Mouse (Mus musculus): ENCODE data around the gene Trim67. TPM values are rescaled to one million over a fixed set of nuclear protein-coding genes. Genes with fewer than 3 reads are reported as not detected.

Trim67 gene
- polyA plus RNA-seq, 1 experiment from 2014 or later = 3.3 TPM

- H3K27me3 ChIP-seq (ENCODE audit: insufficient read depth, poor library complexity, severe bottlenecking) = peaks cover 27% of the 10 kb centered on the region
- H3K4me3 ChIP-seq = peak overlapping the region; percentile 28
- WGBS = 12% methylated on average over 16 of the region's 16 CpGs
- H3K9me3 ChIP-seq = no peaks in the 10 kb centered on the region
- H3K4me1 ChIP-seq (replicated peaks) = peaks cover 13% of the 10 kb centered on the region
- no peaks in the 10 kb centered on the region for H3K36me3 ChIP-seq
- no peak overlapping the region for H3K27ac ChIP-seq
- DNase-seq (ENCODE audit: low spot score) = peak; percentile 79
Measured at GRCm38 (mm10) chr8:124775695-124776094, 17.2 kb upstream of the Trim67 start.

- peak overlapping the region; percentile 50 for H3K27ac ChIP-seq
- WGBS = 24% methylated on average over 7 of the region's 7 CpGs
- H3K36me3 ChIP-seq = no peaks in the 10 kb centered on the region
- peaks cover 20% of the 10 kb centered on the region for H3K27me3 ChIP-seq (ENCODE audit: insufficient read depth, poor library complexity, severe bottlenecking)
- DNase-seq (ENCODE audit: low spot score) = peak; percentile 48
- no peak overlapping the region for H3K4me3 ChIP-seq
- H3K9me3 ChIP-seq = no peaks in the 10 kb centered on the region
- peaks cover 11% of the 10 kb centered on the region for H3K4me1 ChIP-seq (replicated peaks)
Measured at GRCm38 (mm10) chr8:124780236-124780635, 12.7 kb upstream of the Trim67 start.

GRCm38 (mm10) chr8:124782431-124782830 lies 10.5 kb upstream of the Trim67 start:
- Histone ChIP-seq H3K27ac (no peak overlapping the region), H3K4me1 (replicated peaks) (peaks cover 11% of the 10 kb centered on the region), H3K27me3 (ENCODE audit: insufficient read depth, poor library complexity, severe bottlenecking) (peaks cover 14% of the 10 kb centered on the region), H3K4me3 (no peak overlapping the region), H3K9me3 (no peaks in the 10 kb centered on the region), H3K36me3 (no peaks in the 10 kb centered on the region)
- 78% methylated on average over 3 of the region's 3 CpGs for WGBS
- DNase-seq (ENCODE audit: low spot score) = no peak

- Histone ChIP-seq H3K36me3 (no peaks in the 10 kb centered on the region), H3K9me3 (no peaks in the 10 kb centered on the region), H3K4me3 (no peak overlapping the region), H3K27ac (no peak overlapping the region), H3K4me1 (replicated peaks) (peaks cover 11% of the 10 kb centered on the region), H3K27me3 (ENCODE audit: insufficient read depth, poor library complexity, severe bottlenecking) (peaks cover 14% of the 10 kb centered on the region)
- WGBS = 89% methylated on average over 15 of the region's 15 CpGs
- no peak for DNase-seq (ENCODE audit: low spot score)
Measured at GRCm38 (mm10) chr8:124783228-124783627, 9.7 kb upstream of the Trim67 start.

- 94% methylated on average over 13 of the region's 13 CpGs for WGBS
- no peak for DNase-seq (ENCODE audit: low spot score)
- H3K4me3 ChIP-seq = no peak overlapping the region
- no peak overlapping the region for H3K27ac ChIP-seq
- H3K36me3 ChIP-seq = no peaks in the 10 kb centered on the region
- no peaks in the 10 kb centered on the region for H3K9me3 ChIP-seq
- peaks cover 11% of the 10 kb centered on the region for H3K4me1 ChIP-seq (replicated peaks)
- H3K27me3 ChIP-seq (ENCODE audit: insufficient read depth, poor library complexity, severe bottlenecking) = peaks cover 26% of the 10 kb centered on the region
Measured at GRCm38 (mm10) chr8:124784613-124785012, 8.3 kb upstream of the Trim67 start.

- no peaks in the 10 kb centered on the region for H3K9me3 ChIP-seq
- 74% methylated on average over 4 of the region's 4 CpGs for WGBS
- no peaks in the 10 kb centered on the region for H3K36me3 ChIP-seq
- H3K4me1 ChIP-seq (replicated peaks) = peaks cover 38% of the 10 kb centered on the region
- peaks cover 83% of the 10 kb centered on the region for H3K27me3 ChIP-seq (ENCODE audit: insufficient read depth, poor library complexity, severe bottlenecking)
- H3K4me3 ChIP-seq = no peak overlapping the region
- H3K27ac ChIP-seq = no peak overlapping the region
- DNase-seq (ENCODE audit: low spot score) = no peak
Measured at GRCm38 (mm10) chr8:124790676-124791075, 2.2 kb upstream of the Trim67 start.

GRCm38 (mm10) chr8:124791751-124792150 lies 1.1 kb upstream of the Trim67 start:
- no peak for DNase-seq (ENCODE audit: low spot score)
- H3K9me3 ChIP-seq = no peaks in the 10 kb centered on the region
- H3K27ac ChIP-seq = peak overlapping the region; percentile 85
- H3K27me3 ChIP-seq (ENCODE audit: insufficient read depth, poor library complexity, severe bottlenecking) = peaks cover 87% of the 10 kb centered on the region
- peaks cover 38% of the 10 kb centered on the region for H3K4me1 ChIP-seq (replicated peaks)
- 39% methylated on average over 4 of the region's 4 CpGs for WGBS
- peak overlapping the region; percentile 67 for H3K4me3 ChIP-seq
- no peaks in the 10 kb centered on the region for H3K36me3 ChIP-seq

- H3K4me3 ChIP-seq = peak overlapping the region; percentile 67
- no peaks in the 10 kb centered on the region for H3K36me3 ChIP-seq
- 1% methylated on average over 32 of the region's 32 CpGs for WGBS
- no peaks in the 10 kb centered on the region for H3K9me3 ChIP-seq
- peak overlapping the region; percentile 85 for H3K27ac ChIP-seq
- H3K4me1 ChIP-seq (replicated peaks) = peaks cover 38% of the 10 kb centered on the region
- H3K27me3 ChIP-seq (ENCODE audit: insufficient read depth, poor library complexity, severe bottlenecking) = peaks cover 87% of the 10 kb centered on the region
- peak; percentile 50 for DNase-seq (ENCODE audit: low spot score)
Measured at GRCm38 (mm10) chr8:124792186-124792585, 706 bp upstream of the Trim67 start.

GRCm38 (mm10) chr8:124793172-124793651 lies 320 bp downstream of the Trim67 start:
- DNase-seq (ENCODE audit: low spot score) = peak; percentile 90
- H3K27ac ChIP-seq = peak overlapping the region; percentile 85
- peak overlapping the region; percentile 67 for H3K4me3 ChIP-seq
- H3K27me3 ChIP-seq (ENCODE audit: insufficient read depth, poor library complexity, severe bottlenecking) = peaks cover 96% of the 10 kb centered on the region
- H3K4me1 ChIP-seq (replicated peaks) = peaks cover 38% of the 10 kb centered on the region
- WGBS = under 1% methylated on average over 51 of the region's 51 CpGs
- H3K9me3 ChIP-seq = no peaks in the 10 kb centered on the region
- no peaks in the 10 kb centered on the region for H3K36me3 ChIP-seq

GRCm38 (mm10) chr8:124793661-124794485 lies 981 bp downstream of the Trim67 start:
- peaks cover 98% of the 10 kb centered on the region for H3K27me3 ChIP-seq (ENCODE audit: insufficient read depth, poor library complexity, severe bottlenecking)

GRCm38 (mm10) chr8:124794486-124794780 lies 1.5 kb downstream of the Trim67 start:
- Histone ChIP-seq H3K27me3 (ENCODE audit: insufficient read depth, poor library complexity, severe bottlenecking) (peaks cover 93% of the 10 kb centered on the region), H3K36me3 (no peaks in the 10 kb centered on the region), H3K27ac (peak overlapping the region; percentile 85), H3K4me3 (peak overlapping the region; percentile 67), H3K4me1 (replicated peaks) (peaks cover 38% of the 10 kb centered on the region), H3K9me3 (no peaks in the 10 kb centered on the region)
- WGBS = under 1% methylated on average over 25 of the region's 25 CpGs
- DNase-seq (ENCODE audit: low spot score) = peak; percentile 77

More at GRCm38 (mm10) chr8:124793661-124794485, 981 bp downstream of the Trim67 start:
- no peaks in the 10 kb centered on the region for H3K36me3 ChIP-seq
- DNase-seq (ENCODE audit: low spot score) = peak; percentile 46
- H3K4me3 ChIP-seq = peak overlapping the region; percentile 67
- H3K27ac ChIP-seq = peak overlapping the region; percentile 85
- WGBS = under 1% methylated on average over 81 of the region's 81 CpGs
- peaks cover 38% of the 10 kb centered on the region for H3K4me1 ChIP-seq (replicated peaks)
- no peaks in the 10 kb centered on the region for H3K9me3 ChIP-seq

- Histone ChIP-seq H3K27ac (no peak overlapping the region), H3K9me3 (no peaks in the 10 kb centered on the region), H3K27me3 (ENCODE audit: insufficient read depth, poor library complexity, severe bottlenecking) (peaks cover 78% of the 10 kb centered on the region), H3K36me3 (no peaks in the 10 kb centered on the region), H3K4me3 (peak overlapping the region; percentile 67; the same call in 1 of the 2 replicates), H3K4me1 (replicated peaks) (peaks cover 38% of the 10 kb centered on the region)
- 75% methylated on average over 8 of the region's 8 CpGs for WGBS
- DNase-seq (ENCODE audit: low spot score) = no peak
Measured at GRCm38 (mm10) chr8:124795781-124796488, 3.0 kb downstream of the Trim67 start.

GRCm38 (mm10) chr8:124800542-124800941 lies 7.7 kb downstream of the Trim67 start:
- no peaks in the 10 kb centered on the region for H3K36me3 ChIP-seq
- H3K27ac ChIP-seq = no peak overlapping the region
- no peaks in the 10 kb centered on the region for H3K9me3 ChIP-seq
- DNase-seq (ENCODE audit: low spot score) = no peak
- H3K27me3 ChIP-seq (ENCODE audit: insufficient read depth, poor library complexity, severe bottlenecking) = peaks cover 40% of the 10 kb centered on the region
- no peaks in the 10 kb centered on the region for H3K4me1 ChIP-seq (replicated peaks)
- 46% methylated on average over 11 of the region's 11 CpGs for WGBS
- H3K4me3 ChIP-seq = no peak overlapping the region

Measured in hindbrain, embryonic 10.5 days (tissue).